Comparison of ENCODE assay signal across 30 mouse cellular contexts in the genomic region with DNA sequence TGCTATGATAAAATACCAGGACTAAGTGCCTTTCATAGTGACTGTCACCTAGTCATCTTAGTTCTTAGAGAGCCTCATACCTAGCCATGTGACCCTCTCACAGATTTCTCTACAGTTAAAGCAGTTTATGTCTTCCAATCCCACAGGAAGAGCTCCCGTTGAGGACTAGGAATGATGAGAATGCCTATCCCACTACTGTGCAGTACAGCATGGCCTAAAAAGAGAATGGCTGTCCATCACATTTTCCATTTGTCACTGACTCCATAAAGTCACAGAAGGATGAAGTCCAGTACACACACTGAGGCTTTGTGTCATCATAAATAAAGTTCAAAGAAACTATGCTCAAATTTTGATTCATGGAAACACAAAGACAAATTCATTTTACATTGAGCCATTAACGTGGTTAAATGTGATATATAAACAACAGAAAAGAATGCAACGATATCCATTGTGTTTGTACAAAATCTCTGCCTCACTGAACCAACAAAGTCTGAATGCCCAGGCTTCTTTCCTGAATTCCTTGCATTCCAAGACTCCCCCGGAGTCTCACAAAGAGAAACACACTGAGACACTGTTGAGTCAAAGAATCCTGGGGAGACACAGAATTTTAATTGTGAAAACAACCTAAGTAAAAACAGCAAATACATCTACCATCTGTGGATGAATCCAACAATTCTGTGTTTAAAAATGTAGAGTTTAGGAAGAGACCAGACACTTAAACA. TPM values are rescaled to one million over a fixed set of nuclear protein-coding genes. Genes with fewer than 3 reads are reported as not detected.
DNase-seq lines count a peak whose midpoint lies in the region; ATAC-seq and TF ChIP-seq lines count a peak whose summit lies in the region.
"Had no signal": no experiment of that assay in that cellular context is flagged by ENCODE, and none has a peak within 500 bp of the region (broad histone marks: within the 10 kb centered on the region; RNA-seq: fewer than 3 reads in every experiment).

No protein-coding gene starts in this region.

- H3K27ac ChIP-seq in kidney, postnatal 0 days: no peak overlapping the region
- H3K27ac ChIP-seq in kidney, adult 2 months (ENCODE audit: insufficient read depth, low read depth, low read length): no peak overlapping the region
- H3K27ac ChIP-seq in embryonic fibroblast, embryonic 13.5 days (ENCODE audit: insufficient read depth, low read length): peak overlapping the region; percentile 71
- H3K27ac ChIP-seq: embryonic facial prominence, embryonic 15.5 days; forebrain, embryonic 12.5 days; heart, adult 2 months; left cerebral cortex, adult 2 months; stomach, embryonic 15.5 days had no signal

- H3K4me3 ChIP-seq in kidney, postnatal 0 days (replicated peaks; ENCODE audit: low read depth, low read length): no peak overlapping the region
- no peak overlapping the region for H3K4me3 ChIP-seq in kidney, adult 2 months (ENCODE audit: insufficient read depth, low read depth, low read length)
- H3K4me3 ChIP-seq in embryonic fibroblast, embryonic 13.5 days (ENCODE audit: insufficient read depth, low read length): no peak overlapping the region
- H3K4me3 ChIP-seq: embryonic facial prominence, embryonic 15.5 days; forebrain, embryonic 12.5 days; heart, adult 2 months; left cerebral cortex, adult 2 months; megakaryocyte, embryonic 14.5 days; stomach, embryonic 15.5 days had no signal

- ATAC-seq in kidney, postnatal 0 days (replicated peaks; ENCODE audit: low FRiP score, low read depth): no peak; the same call in 1 of the 2 replicates
- peak; percentile 79 for ATAC-seq in Patski
- ATAC-seq: liver, postnatal 0 days had no signal

- no peak overlapping the region for H3K4me2 ChIP-seq in kidney, postnatal 0 days (ENCODE audit: low read length)
- H3K4me2 ChIP-seq: embryonic facial prominence, embryonic 15.5 days; forebrain, embryonic 12.5 days; stomach, embryonic 15.5 days had no signal

- WGBS in kidney, postnatal 0 days: 21% methylated on average over 4 of the region's 4 CpGs
- WGBS in kidney, adult 2 months: 14% methylated on average over 4 of the region's 4 CpGs

- DNase-seq in kidney, postnatal 0 days (ENCODE audit: low spot score): peak; percentile 19
- no peak for DNase-seq in kidney, adult 2 months
- DNase-seq in Patski (ENCODE audit: low read depth, low spot score) (no peak), MN1 (ENCODE audit: low spot score) (no peak)
- DNase-seq in embryo, embryonic 10 days (ENCODE audit: low spot score): peak; percentile 21
- DNase-seq in spleen, postnatal 36 days (ENCODE audit: low spot score in 2 of 2): no peak
- DNase-seq: adrenal gland, postnatal 36 days; cerebellum, adult 18-20 months; cerebellum, postnatal 36 days; gastrocnemius, postnatal 10 days; heart, adult 2 months; heart, postnatal 36 days; kidney, adult 11 months; kidney, postnatal 4 days; layer of hippocampus, adult 9-11 months; left cerebral cortex, postnatal 4 days; liver, postnatal 0 days; lung, postnatal 14 days; thymus, adult 2 months had no signal

- TF ChIP-seq POLR2A in kidney, adult 2 months (IDR thresholded peaks at IDR 0.05; ENCODE audit: low read depth, low read length): no peak
- TF ChIP-seq POLR2A in embryonic fibroblast, embryonic 13.5 days (IDR thresholded peaks at IDR 0.05; ENCODE audit: low read depth, low read length): no peak

- TF ChIP-seq CTCF in kidney, postnatal 0 days (IDR thresholded peaks at IDR 0.05; ENCODE audit: low read depth): no peak
- no peak for TF ChIP-seq CTCF in kidney, adult 2 months (conservative IDR thresholded peaks at IDR 0.05; ENCODE audit: insufficient read depth, insufficient read length, low read depth, low read length)
- TF ChIP-seq CTCF in Patski (IDR thresholded peaks at IDR 0.05): no peak
- no peak for TF ChIP-seq CTCF in embryonic fibroblast, embryonic 13.5 days (IDR thresholded peaks at IDR 0.05; ENCODE audit: borderline replicate concordance, insufficient read depth, low read length)

- CTCF ChIA-PET in Patski (lab: Charles Lee): no interaction called here

- no peak overlapping the region for H3K9ac ChIP-seq in kidney, postnatal 0 days (ENCODE audit: low read depth, low read length)
- H3K9ac ChIP-seq: embryonic facial prominence, embryonic 15.5 days; forebrain, embryonic 12.5 days; liver, postnatal 0 days; stomach, embryonic 15.5 days had no signal

- in situ Hi-C loops in Patski (cut with MboI; ENCODE audit: low pct_unique_long_range_greater_than_20kb): no loop called here

- POLR2A ChIA-PET in Patski (lab: Charles Lee): no interaction called here

- no peaks in the 10 kb centered on the region for H3K36me3 ChIP-seq in kidney, postnatal 0 days (ENCODE audit: insufficient read depth, low read length)
- H3K36me3 ChIP-seq in kidney, adult 2 months (ENCODE audit: control insufficient read depth, insufficient read depth, low read length): no peaks in the 10 kb centered on the region
- H3K36me3 ChIP-seq: embryonic facial prominence, embryonic 15.5 days; forebrain, embryonic 12.5 days; stomach, embryonic 15.5 days had no signal

- no peaks in the 10 kb centered on the region for H3K27me3 ChIP-seq in kidney, postnatal 0 days (ENCODE audit: insufficient read depth, low read length)
- H3K27me3 ChIP-seq in kidney, adult 2 months (replicated peaks; ENCODE audit: control insufficient read depth, insufficient read depth, low read length): no peaks in the 10 kb centered on the region
- no peaks in the 10 kb centered on the region for H3K27me3 ChIP-seq in Patski
- H3K27me3 ChIP-seq: embryonic facial prominence, embryonic 15.5 days; forebrain, embryonic 12.5 days; megakaryocyte, embryonic 14.5 days; stomach, embryonic 15.5 days had no signal

- H3K9me3 ChIP-seq in kidney, postnatal 0 days (replicated peaks; ENCODE audit: low read length): no peaks in the 10 kb centered on the region
- H3K9me3 ChIP-seq: embryonic facial prominence, embryonic 15.5 days; forebrain, embryonic 12.5 days; megakaryocyte, embryonic 14.5 days; stomach, embryonic 15.5 days had no signal

- H3K4me1 ChIP-seq in kidney, postnatal 0 days (replicated peaks; ENCODE audit: insufficient read depth, low read length): no peaks in the 10 kb centered on the region
- no peaks in the 10 kb centered on the region for H3K4me1 ChIP-seq in kidney, adult 2 months (ENCODE audit: control insufficient read depth, insufficient read depth, low read length)
- no peaks in the 10 kb centered on the region for H3K4me1 ChIP-seq in embryonic fibroblast, embryonic 13.5 days (ENCODE audit: control insufficient read depth, insufficient read depth, low read length)
- H3K4me1 ChIP-seq: embryonic facial prominence, embryonic 15.5 days; megakaryocyte, embryonic 14.5 days; stomach, embryonic 15.5 days had no signal

RNA-seq across cellular contexts. Expression of gene Iapp, which starts 22.3 kb away (rescaled TPM):
- polyA plus RNA-seq in kidney, postnatal 0 days (2015; fragmentation: Nextera tagmentation; extraction: Ambion mirVana): 0.33 and 0.51 TPM in 2 replicates
- polyA plus RNA-seq in kidney, adult 2 months (2012; rRNA removed): not detected in 2 replicates
- polyA plus RNA-seq in Patski (2021): 0.35 TPM
- polyA plus RNA-seq in embryonic fibroblast, embryonic 13.5 days (2011; ENCODE audit: insufficient read length, low read depth, missing spikeins): not detected in 2 replicates
- polyA plus RNA-seq: heart, adult 2 months; heart, embryonic 14.5 days; liver, adult 2 months; liver, postnatal 0 days; neural tube, embryonic 11.5 days; urinary bladder, adult 2 months had no signal

RNA-seq across cellular contexts. Expression of gene Slco1a5, which starts 46.9 kb away (rescaled TPM):
- polyA plus RNA-seq in kidney, postnatal 0 days (2015; fragmentation: Nextera tagmentation; extraction: Ambion mirVana): 0.09 and 0.10 TPM in 2 replicates
- polyA plus RNA-seq in kidney, adult 2 months (2012; rRNA removed): not detected in 2 replicates
- 6.0 TPM for polyA plus RNA-seq in Patski (2021)
- 0.30 TPM in 2 replicates for polyA plus RNA-seq in embryonic fibroblast, embryonic 13.5 days (2011; ENCODE audit: insufficient read length, low read depth, missing spikeins)
- polyA plus RNA-seq: heart, embryonic 14.5 days; liver, adult 2 months; liver, postnatal 0 days; spleen, adult 2 months; stomach, embryonic 15.5 days; urinary bladder, adult 2 months had no signal

Comparison
In these comparisons a context has a peak if more than half of its experiments do, and no peak if none do; other contexts are left out.
1. DNase-seq: peak in kidney, postnatal 0 days (single experiment) and embryo, embryonic 10 days (single experiment); none in kidney, adult 2 months (single experiment), Patski (single experiment), MN1 (single experiment) and spleen, postnatal 36 days (0 of 2).